Mouse (Mus musculus) ES-E14 (cell line): Measurements from ENCODE around the gene Uqcrfs1.

Experiments used
- CHD2 ChIP-seq: IDR thresholded peaks from 2 replicates; pipeline ENCODE4 v1.6.1; 2014; ENCODE audit warnings: mild to moderate bottlenecking, low read depth, low read length, inconsistent platforms
- HCFC1 ChIP-seq: IDR thresholded peaks from 2 replicates; pipeline ENCODE4 v1.6.1; 2012; ENCODE audit warnings: low read length, inconsistent platforms, borderline replicate concordance; ENCODE audit not compliant: insufficient read depth
- MAFK ChIP-seq: IDR thresholded peaks from 2 replicates; pipeline ENCODE4 v1.6.1; 2014; ENCODE audit warnings: mild to moderate bottlenecking, low read depth, low read length, inconsistent platforms; ENCODE audit not compliant: insufficient read depth
- ZC3H11A ChIP-seq: IDR thresholded peaks from 2 replicates; pipeline ENCODE4 v1.6.1; 2012; ENCODE audit warnings: low read depth, mild to moderate bottlenecking, inconsistent platforms, low read length, borderline replicate concordance
- ZNF384 ChIP-seq: IDR thresholded peaks from 2 replicates; pipeline ENCODE4 v1.6.1; 2012; ENCODE audit warnings: low read depth, low read length, inconsistent platforms

GRCm38 (mm10) chr13:30507651-30508050, 37.5 kb downstream of the Uqcrfs1 start:
- TF ChIP-seq ZNF384 (no peak), HCFC1 (no peak), MAFK (no peak), CHD2 (no peak), ZC3H11A (no peak)
